Mouse (Mus musculus) ES-E14 (cell line): ENCODE measurements at regions not wholly inside any gene's neighbourhood (a gene's known extent, or its start where the extent isn't known, plus 50 kb on each side); places are given as distances from the start of the nearest gene placed in this dataset.
A peak's percentile ranks its signal among the peaks of the same experiment; 100 is the strongest.

ENCODE experiments used
- DNase-seq: peaks from one replicate; pipeline ENCODE4 v3.0.0-alpha.2; 2013; ENCODE audit warnings: low read depth, low spot score
- H3K27ac ChIP-seq: 2 replicates; pipeline ENCODE4 v1.5.1; 2012; ENCODE audit warnings: low read depth, mild to moderate bottlenecking, low read length, moderate library complexity, mixed read lengths; ENCODE audit not compliant: poor library complexity, insufficient read depth, severe bottlenecking
- H3K36me3 ChIP-seq: 2 replicates; pipeline ENCODE4 v1.6.1; 2012; ENCODE audit warnings: mild to moderate bottlenecking, low read length, moderate library complexity, mixed read lengths; ENCODE audit not compliant: control insufficient read depth, poor library complexity, insufficient read depth, severe bottlenecking
- H3K4me1 ChIP-seq, 2 experiments: fragments of 150-350 bp in 1 of 2; sonication (generic) in 1 of 2; 2 replicates each; pipeline ENCODE4 v1.6.1; 2012; ENCODE audit warnings: low read length in 2 of 2, mild to moderate bottlenecking in 1 of 2, mixed read lengths in 1 of 2; ENCODE audit not compliant: control insufficient read depth in 2 of 2, insufficient read depth in 2 of 2, poor library complexity in 1 of 2
- H3K4me3 ChIP-seq, 2 experiments: fragments of 150-350 bp in 1 of 2; sonication (generic) in 1 of 2; 2 replicates each; pipeline ENCODE4 v1.5.1; 2012; ENCODE audit warnings: low read length in 2 of 2, low read depth in 1 of 2, mild to moderate bottlenecking in 1 of 2, mixed read lengths in 1 of 2; ENCODE audit not compliant: insufficient read depth in 1 of 2, poor library complexity in 1 of 2, severe bottlenecking in 1 of 2
- H3K9ac ChIP-seq: 2 replicates; pipeline ENCODE4 v1.6.1; 2012; ENCODE audit warnings: low read depth, mild to moderate bottlenecking, low read length, mixed read lengths; ENCODE audit not compliant: poor library complexity, insufficient read depth, severe bottlenecking
- H3K9me3 ChIP-seq: fragments of 150-350 bp; sonication (generic); 2 replicates; pipeline ENCODE4 v1.6.1; 2012; ENCODE audit warnings: low read depth, mild to moderate bottlenecking, low read length; ENCODE audit not compliant: control insufficient read depth, insufficient read depth
- CHD2 ChIP-seq: IDR thresholded peaks from 2 replicates; pipeline ENCODE4 v1.6.1; 2014; ENCODE audit warnings: mild to moderate bottlenecking, low read depth, low read length, inconsistent platforms
- HCFC1 ChIP-seq: IDR thresholded peaks from 2 replicates; pipeline ENCODE4 v1.6.1; 2012; ENCODE audit warnings: low read length, inconsistent platforms, borderline replicate concordance; ENCODE audit not compliant: insufficient read depth
- MAFK ChIP-seq: IDR thresholded peaks from 2 replicates; pipeline ENCODE4 v1.6.1; 2014; ENCODE audit warnings: mild to moderate bottlenecking, low read depth, low read length, inconsistent platforms; ENCODE audit not compliant: insufficient read depth
- ZC3H11A ChIP-seq: IDR thresholded peaks from 2 replicates; pipeline ENCODE4 v1.6.1; 2012; ENCODE audit warnings: low read depth, mild to moderate bottlenecking, inconsistent platforms, low read length, borderline replicate concordance
- ZNF384 ChIP-seq: IDR thresholded peaks from 2 replicates; pipeline ENCODE4 v1.6.1; 2012; ENCODE audit warnings: low read depth, low read length, inconsistent platforms
- in situ Hi-C, 2 experiments: fragments of 600-800 bp; cut with MboI; formaldehyde crosslinking; loops; one replicate each; pipeline ENCODE4 v1.15.1; 2025; ENCODE audit warnings: low sequenced_read_pairs in 2 of 2, inconsistent platforms in 1 of 2; ENCODE audit not compliant: unreplicated experiment in 2 of 2

GRCm38 (mm10) chr19:20161502-20161901 is 229.2 kb downstream of the Anxa1 start:
- no peaks in the 10 kb centered on the region for H3K4me1 ChIP-seq
- H3K9ac ChIP-seq = no peak overlapping the region
- H3K4me3 ChIP-seq = no peak overlapping the region
- no peak for TF ChIP-seq MAFK
- TF ChIP-seq ZNF384 = no peak
- TF ChIP-seq CHD2 = no peak
- TF ChIP-seq HCFC1 = no peak
- no peak for TF ChIP-seq ZC3H11A
- H3K9me3 ChIP-seq = no peaks in the 10 kb centered on the region
- in situ Hi-C loops = no loop called here
- DNase-seq = no peak
- no peak overlapping the region for H3K27ac ChIP-seq
- H3K36me3 ChIP-seq = no peaks in the 10 kb centered on the region

- Histone ChIP-seq H3K27ac (no peak overlapping the region), H3K9ac (no peak overlapping the region), H3K4me3 (no peak overlapping the region), H3K36me3 (no peaks in the 10 kb centered on the region), H3K4me1 (no peaks in the 10 kb centered on the region), H3K9me3 (no peaks in the 10 kb centered on the region)
- in situ Hi-C loops = no loop called here
- no peak for TF ChIP-seq ZNF384
- no peak for TF ChIP-seq MAFK
- TF ChIP-seq ZC3H11A = no peak
- no peak for TF ChIP-seq CHD2
- no peak for TF ChIP-seq HCFC1
- no peak for DNase-seq
Observed at GRCm38 (mm10) chr19:20156398-20156937, 234.3 kb downstream of the Anxa1 start.

DNA sequence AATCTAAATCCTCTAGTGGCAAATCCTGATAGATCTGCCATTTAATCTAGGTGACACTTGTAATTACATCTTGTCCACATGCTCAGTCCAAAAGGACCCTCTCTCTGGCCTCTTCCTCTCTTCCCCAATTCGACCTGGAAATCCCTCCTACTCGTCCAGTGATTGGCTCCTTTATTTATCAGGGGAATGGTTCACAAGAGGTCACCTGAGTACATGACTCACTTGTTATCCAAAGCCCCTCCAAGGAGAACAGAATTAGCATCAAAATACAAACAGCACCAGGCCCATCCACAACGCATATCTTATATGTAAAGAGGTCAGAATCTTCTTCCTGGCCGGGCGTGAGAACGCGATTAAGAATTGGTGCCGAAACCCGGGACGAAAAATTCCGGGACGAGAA is 251.2 kb downstream of the Anxa1 start:
- no peak overlapping the region for H3K4me3 ChIP-seq
- DNase-seq = peak; percentile 26
- no peaks in the 10 kb centered on the region for H3K4me1 ChIP-seq
- H3K27ac ChIP-seq = no peak overlapping the region
- in situ Hi-C loops = no loop called here
- H3K9me3 ChIP-seq = no peaks in the 10 kb centered on the region
- no peak for TF ChIP-seq CHD2
- no peak for TF ChIP-seq ZC3H11A
- TF ChIP-seq ZNF384 = no peak
- no peak for TF ChIP-seq MAFK
- no peak for TF ChIP-seq HCFC1
- H3K9ac ChIP-seq = no peak overlapping the region
- no peaks in the 10 kb centered on the region for H3K36me3 ChIP-seq

- TF ChIP-seq MAFK = no peak
- TF ChIP-seq HCFC1 = no peak
- no peak for TF ChIP-seq ZNF384
- TF ChIP-seq ZC3H11A = no peak
- no peak for TF ChIP-seq CHD2
- DNase-seq = no peak
- no peaks in the 10 kb centered on the region for H3K4me1 ChIP-seq
- no peak overlapping the region for H3K27ac ChIP-seq
- in situ Hi-C loops = no loop called here
- H3K9me3 ChIP-seq = no peaks in the 10 kb centered on the region
- H3K36me3 ChIP-seq = no peaks in the 10 kb centered on the region
- H3K9ac ChIP-seq = no peak overlapping the region
- no peak overlapping the region for H3K4me3 ChIP-seq
Observed at GRCm38 (mm10) chr19:20123546-20124195, 267.1 kb downstream of the Anxa1 start.
